Mouse (Mus musculus) neutrophil, adult 59 days (primary cell): ENCODE measurements around the gene Nup35. TPM values are rescaled to one million over a fixed set of nuclear protein-coding genes. Genes with fewer than 3 reads are reported as not detected.

Source experiments
- total RNA-seq, 2 experiments: library from RNA; stranded (reverse); gene quantifications; 1 replicate in 1 of 2; 2 replicates in 1 of 2; pipeline ENCODE4 v1.2.4; 2023

The Nup35 gene
- total RNA-seq, result 10 to 100 TPM in 1 of 2 experiments, 1 to 10 TPM in 1; 6.9 to 10.3 TPM

DNA sequence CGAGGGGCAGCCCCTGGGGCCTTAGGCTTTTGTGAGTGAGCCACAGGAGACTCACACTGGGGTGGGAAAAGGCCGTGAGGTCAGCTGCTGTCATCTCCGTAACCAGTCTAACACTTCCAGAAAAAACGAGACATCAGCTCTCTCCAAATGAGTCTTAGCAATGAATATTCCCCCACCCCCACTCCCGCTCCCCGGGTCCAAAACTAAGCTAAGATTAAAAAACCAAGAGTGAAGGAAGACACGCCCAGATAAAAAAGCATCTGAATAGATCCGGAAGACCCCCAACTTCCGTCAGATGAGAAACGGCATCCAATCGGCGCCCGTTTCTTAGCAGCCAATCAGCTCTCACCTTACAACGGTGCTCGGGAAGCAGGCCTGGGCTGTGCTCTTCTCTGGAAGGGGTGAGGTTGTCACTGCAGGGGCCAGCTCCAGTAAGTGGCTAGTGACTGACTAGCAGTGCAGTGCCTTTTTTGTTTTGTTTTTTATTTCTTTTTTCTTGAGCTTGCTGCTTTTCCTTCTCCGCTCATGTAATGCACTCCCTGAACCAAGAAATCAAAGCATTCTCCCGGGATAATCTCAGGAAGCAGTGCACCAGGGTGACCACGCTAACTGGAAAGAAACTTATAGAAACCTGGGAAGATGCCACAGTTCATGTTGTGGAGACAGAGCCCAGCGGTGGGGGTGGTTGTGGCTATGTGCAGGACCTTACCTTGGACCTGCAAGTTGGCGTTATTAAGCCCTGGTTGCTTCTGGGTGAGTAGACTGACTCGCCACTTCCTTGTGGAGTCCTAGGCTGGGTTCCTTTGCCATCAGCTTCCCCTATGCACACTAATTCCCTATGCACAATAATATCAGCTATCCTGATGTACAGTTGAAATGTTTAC is at the start of gene Nup35, which contains the start of gene Dusp19:
Nup35 (plus strand) TSS at position 383 of the 884 bp plus-strand sequence.
Dusp19 (plus strand) TSS at position 192 of the 884 bp plus-strand sequence.

DNA sequence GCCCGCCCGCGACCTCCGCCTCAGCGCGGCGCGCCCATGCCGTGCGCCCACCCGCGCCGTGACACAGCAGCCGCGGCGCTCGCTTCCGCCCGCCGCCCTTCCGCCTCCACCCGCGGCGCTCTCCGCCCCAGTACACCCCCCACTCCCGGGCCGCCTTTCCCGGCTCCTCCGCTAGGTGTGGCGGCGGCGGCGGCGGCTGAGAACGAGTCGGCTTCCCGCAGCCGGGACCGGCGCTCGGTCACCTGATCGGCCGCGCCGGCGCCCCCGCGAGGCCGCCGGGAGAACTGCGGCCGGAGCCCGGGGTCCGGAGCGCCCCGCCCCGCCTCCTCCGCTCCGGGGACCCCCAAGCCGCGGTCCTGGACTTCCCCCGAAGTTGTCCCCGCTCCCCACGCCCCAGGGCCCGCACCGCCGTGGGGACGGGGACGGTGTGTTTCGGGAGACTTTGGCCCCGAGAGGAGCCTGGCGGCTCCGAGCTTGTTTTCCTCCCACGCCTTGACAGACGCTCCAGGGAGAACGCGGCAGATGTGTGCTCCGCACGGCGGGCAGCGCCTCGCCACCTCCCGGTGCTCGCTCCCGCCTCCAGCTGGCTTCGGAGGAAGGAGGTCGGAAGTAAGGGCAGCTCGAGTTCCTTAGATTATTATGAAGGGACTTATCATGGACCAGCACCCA is 35.9 kb upstream of the Nup35 start, which contains the start of gene Nckap1:
Nckap1 (minus strand) TSS at position 338 of the 669 bp plus-strand sequence.

Other genes starting within 250 kb of the Nup35 start
- gene Frzb, start 169.6 kb upstream of the Nup35 start, total RNA-seq, result not detected
- gene Nckap1, start 35.9 kb upstream of the Nup35 start, total RNA-seq, result under 1 TPM; 0.87 to 0.99 TPM
- gene Dusp19, start 191 bp upstream of the Nup35 start, total RNA-seq, result 1 to 10 TPM; 1.5 to 1.6 TPM